Mouse (Mus musculus): ENCODE results near the gene H2-DMb1.
"Not testable (repeated sequence)": the region's sequence is repeated elsewhere in the genome, so short reads cannot be mapped to it uniquely, and the experiment has no call there.

Gene H2-DMb1

DNA sequence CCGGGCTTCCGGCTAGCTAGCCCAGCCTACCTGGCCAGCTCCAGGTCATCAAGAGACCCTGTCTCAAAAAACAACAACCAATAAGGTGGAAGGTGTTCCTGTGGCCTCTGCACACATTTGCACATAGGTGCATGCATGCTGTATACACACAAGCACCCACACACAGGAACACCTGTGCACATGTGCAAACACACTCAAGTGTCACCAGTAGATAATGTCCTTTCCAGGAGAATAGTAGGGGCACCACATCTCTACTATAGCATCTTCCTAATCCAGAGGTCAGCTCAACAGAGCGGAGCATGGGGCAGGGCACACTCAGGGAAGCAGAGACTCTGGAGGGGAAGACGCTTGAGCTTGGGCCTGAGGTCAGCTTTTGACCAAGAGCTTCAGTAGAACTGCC lies 8.7 kb upstream of the H2-DMb1 start:
- DNase-seq (ENCODE audit: low spot score in 2 of 2) = not testable (repeated sequence)

DNA sequence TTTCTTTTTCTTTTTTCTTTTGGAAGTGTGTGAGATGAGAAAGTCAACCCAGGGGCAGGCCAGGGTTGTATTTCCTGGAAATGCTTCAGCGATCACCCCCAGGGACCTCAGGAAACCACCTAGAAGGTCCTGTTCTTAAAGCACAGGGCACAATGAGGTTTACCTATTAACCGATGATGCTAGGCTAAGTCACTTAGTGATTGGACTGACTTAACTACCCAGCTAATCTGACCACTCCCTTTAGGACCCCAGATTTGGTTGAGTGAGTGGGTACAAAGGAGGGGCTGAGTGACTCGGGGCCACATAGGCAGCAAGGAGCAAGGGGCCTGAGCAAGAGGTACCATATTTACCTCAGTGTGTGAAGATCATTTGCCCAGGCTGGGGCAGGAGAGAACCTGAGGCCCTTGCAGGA lies 7.9 kb upstream of the H2-DMb1 start:
- DNase-seq (ENCODE audit: low spot score in 2 of 2) = peak in 1 of 2 experiments; percentile 45

DNA sequence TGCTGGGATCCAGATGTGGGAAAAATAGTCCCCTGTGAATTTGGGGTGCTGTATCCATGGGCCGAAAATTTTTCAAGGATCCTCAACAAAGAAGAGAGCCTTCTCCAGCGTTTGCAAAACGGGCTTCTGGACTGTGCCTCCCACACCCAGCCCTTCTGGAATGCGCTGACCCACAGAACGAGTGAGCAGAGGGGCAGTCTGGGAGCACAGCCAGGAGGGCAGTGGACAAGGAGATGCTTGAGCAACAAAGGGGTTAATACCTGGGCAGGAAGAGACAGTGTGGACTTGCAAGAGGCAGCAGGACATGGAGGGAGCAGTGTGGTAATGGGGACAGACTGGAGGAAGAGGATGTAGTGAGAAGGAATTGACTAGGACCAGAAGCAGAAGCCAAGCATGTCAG lies 2.7 kb downstream of the H2-DMb1 start:
- DNase-seq (ENCODE audit: low spot score in 2 of 2) = no peak

DNA sequence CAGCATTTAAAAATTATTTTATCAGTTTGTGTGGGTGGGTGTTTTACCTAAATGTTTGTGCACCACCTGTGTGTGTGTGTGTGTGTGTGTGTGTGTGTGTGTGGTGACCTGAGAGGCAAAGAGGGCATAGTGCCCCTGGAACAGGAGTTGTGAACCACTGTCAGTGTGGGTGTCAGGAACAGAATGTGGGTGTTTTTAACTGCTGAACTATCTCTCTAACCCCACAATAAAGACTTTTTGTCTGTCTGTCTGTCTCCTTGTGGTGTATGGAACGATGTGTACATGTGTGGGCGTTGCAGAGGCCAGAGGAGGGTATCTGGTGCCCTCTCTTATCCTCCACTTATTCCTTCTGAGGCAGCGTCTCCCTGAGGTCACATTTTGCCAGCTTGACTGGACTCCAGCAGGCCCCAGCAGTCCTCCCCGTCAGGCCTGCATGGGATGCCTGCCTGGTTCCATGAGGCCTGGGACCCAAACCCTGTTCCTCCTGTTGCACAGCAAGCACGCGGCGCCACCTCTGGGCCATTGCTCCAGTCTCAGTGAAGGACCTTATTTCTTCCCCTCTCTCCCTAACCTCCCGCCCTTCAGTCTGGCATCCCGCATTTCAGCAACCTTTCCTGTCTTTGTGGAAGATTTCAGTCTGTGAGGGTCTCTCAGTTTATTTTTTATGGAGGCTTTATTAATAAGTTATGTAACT lies 11.5 kb downstream of the H2-DMb1 start:
- DNase-seq (ENCODE audit: low spot score in 2 of 2) = peak; percentile 30 to 52

DNA sequence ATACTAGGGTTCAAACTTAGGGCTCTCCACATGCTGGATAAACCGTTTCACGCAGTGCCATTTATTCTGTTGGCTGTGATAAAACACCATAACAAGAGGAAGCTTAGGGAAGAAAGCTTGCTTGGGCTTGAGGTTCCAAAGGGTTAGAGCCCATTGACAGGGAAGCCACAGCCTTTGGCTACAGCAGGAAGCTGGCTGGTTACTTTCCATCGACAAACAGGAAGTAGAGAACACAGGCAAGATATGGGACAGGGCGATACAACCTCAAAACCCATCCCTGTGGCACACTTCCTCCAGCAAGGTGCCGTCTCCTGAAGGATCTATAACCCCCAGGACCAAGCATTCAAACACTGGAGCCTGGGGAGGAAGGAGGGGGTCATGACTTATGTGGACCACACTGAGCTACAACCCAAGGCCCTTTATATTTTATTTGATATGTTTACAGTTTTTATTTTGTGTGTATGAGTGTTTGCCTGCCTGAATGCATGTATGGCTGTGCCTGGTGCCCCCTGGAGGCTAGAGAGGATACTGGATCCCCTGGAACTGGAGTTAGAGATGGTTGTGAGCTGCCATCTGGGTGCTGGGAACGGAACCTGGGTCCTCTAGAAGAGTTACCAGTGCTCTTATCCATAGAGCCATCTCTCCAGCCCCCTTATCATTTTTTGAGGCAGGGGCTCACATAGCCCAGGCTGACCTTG lies 12.3 kb downstream of the H2-DMb1 start:
- no peak for DNase-seq (ENCODE audit: low spot score in 2 of 2)

DNA sequence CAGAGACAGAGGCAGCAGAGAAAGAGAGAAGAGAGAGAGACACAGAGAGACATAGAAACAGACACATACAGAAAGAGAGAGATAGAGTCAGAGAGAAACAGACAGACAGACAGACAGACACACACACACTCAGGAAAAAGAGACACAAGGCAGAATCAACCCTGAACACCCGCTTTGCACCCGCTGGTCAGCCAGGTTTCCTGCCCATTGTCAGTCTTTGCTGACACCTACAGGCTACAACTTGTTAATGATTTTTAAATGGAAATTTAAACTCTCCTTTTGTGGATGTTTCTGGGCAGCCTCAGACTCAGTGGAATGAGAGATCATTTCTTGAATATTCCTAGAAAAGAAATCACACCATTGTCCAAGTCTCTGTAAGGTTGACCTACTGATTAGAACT lies 16.4 kb downstream of the H2-DMb1 start:
- no peak for DNase-seq (ENCODE audit: low spot score in 2 of 2)

DNA sequence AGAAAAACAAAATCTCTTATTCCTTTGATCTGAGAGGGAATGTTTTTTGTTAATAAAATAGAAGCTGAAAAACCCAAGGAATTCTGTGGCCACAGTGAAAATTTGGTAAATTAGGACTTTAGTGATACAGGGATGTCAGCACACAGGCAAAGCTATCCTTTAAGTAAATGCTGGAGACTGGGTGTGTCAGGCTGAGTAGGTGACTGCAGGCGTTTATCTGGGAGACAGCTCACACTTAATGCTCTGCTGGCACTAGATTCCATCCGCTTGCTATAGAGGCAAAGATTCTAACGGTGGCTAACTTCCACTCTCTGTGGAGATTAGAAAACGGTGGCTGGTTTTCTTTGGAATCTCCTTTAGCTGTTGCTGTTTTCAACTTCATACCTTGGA lies 17.6 kb downstream of the H2-DMb1 start:
- DNase-seq (ENCODE audit: low spot score in 2 of 2) = no peak

DNA sequence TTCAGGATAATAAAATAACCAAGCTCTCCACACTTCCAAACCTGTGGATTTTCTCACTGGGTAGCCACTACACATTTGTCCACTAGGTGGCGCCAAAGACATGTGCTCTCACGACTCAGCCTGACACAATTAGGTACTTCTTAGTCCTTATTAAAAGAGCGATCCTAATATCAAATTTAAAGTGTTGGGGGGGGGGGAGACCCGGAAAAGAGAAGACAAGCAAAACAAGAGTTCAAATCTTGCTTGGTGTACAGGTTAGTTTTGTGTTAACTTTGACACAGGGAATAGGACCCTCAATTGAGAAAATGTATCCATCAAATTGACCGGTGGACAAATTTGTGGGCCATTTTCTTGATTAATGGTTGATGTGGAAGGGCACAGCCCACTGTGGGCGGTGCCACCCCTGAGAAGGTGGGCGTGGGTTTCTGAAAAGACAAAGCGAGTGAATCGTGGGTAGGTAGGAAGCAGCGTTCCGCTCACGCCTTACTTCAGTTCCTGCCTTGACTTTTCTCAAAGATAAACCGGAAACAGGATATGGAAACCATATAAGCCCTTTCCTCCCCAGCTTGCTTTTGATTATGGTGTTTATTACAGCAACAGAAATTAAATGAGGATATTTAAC lies 18.1 kb downstream of the H2-DMb1 start:
- peak; percentile 60 to 81 for DNase-seq (ENCODE audit: low spot score in 2 of 2)

DNA sequence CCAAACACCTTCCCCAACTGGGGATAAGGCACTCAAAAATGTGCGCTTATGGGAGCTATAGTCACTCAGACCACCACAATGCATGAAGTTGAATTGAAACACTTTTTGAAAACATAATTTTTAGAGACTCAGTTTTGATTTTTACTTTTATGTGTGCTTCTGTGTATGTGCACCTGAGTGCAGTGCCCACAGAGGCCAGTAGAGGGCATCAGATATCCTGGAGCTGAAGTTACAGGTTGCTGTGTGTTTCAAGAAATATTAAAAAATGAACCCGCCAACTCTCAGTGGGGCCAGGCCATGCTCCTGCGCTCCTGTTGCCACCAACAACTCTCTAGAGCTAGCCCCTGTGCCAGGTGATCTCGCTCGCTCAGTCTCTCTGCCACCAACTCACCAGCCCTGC lies 19.7 kb downstream of the H2-DMb1 start:
- no peak for DNase-seq (ENCODE audit: low spot score in 2 of 2)

DNA sequence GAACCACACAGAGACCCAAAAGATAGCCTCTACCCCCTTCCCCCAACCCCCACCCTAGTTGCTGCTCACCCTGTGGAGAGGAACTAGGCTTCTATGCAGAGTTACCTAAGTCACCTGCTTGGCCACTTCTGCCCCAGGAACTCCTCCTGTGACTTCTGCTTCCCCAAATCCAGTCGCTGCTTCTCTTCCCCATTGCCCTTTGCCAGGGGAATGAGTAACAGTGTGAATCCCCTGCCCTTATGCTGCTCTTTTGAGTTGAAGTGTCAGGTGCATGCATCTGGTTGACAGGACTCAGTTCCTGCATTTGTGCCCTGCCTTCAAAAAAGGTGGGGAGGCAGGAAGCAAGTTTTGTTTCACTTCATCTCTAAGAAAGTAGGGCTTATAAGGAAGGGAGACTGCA lies 21.2 kb downstream of the H2-DMb1 start:
- DNase-seq (ENCODE audit: low spot score in 2 of 2) = no peak

DNA sequence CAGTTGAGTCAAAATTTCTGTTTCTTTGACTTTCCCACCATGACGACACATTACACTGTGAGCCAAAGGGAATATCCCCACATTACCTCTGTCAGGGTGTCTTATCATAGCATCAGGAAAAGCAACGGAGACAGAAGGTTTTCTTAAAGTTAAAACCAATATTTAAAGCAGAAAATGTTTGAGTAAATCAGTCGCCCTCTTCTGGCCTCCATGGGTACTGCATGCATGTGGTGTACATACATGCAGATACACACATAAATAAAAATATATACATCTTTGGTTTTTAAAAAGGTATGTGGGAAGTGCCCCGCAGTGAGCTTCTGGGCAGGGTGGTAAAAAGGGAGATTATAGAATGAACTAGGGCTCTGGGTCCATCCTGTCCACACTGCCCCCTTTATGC lies 24.3 kb downstream of the H2-DMb1 start:
- DNase-seq (ENCODE audit: low spot score in 2 of 2) = no peak

DNA sequence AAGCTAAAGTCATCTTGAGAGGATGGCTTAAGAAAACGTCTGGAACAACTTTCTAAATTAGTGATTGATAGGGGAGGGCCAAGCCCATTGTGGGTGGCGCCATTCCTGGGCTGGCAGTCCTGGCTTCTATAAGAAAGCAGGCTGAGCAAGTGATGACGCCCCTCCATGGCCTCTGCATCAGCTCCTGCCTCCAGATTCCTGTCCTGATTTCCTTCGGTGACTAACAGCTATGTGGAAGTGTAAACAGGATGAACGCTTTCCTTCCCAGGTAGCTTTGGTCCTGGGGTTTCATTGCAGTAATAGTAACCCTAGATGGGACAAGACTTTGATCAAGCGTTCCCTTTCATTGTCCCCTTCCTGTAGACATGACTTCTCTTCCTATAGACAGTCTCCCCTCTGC lies 26.1 kb downstream of the H2-DMb1 start:
- DNase-seq (ENCODE audit: low spot score in 2 of 2) = no peak

DNA sequence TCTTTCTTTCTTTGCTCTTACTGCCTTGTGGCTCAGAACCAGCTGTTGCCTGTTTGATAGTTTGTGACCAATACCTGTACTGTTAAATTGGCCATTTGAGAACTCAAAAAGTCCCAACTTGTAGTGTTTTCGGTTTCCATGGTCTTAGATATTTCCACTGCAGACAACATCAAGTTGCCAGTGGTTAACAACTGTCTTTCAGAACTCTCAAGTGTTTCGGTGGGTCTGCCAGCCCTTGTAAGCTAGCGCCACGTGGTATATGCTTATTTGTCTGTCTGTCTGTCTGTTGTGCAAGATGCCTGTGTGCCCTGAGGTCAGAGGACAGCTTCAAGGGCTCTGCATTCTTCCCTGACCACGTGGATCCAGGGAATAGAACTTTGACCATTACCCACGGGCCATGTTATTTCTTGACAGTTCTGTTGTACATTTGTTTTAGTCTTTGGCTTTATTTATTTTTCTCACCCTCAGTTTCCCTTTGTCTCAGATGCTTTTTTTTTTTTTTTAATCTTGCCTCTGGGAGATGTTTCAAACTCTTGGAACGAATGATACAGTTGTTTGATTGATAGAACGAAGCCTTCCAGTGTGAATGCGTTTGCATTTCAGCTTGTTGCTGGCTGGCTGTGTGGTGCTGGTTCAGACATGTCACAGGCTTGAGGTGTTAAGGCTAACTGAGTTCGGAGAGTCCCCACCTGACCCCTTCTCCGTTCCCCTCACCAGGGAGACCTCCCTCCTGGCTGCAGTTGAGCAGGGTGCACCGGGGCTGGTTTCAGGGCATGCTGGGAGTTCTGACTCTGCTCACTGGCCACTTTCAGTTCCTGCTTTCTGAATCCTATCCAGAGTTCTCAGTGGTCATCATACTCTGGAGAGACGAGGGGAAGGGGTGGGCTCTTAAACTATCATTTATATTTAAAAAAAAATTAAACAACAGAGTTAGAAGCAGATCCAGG lies 27.3 kb downstream of the H2-DMb1 start:
- no peak for DNase-seq (ENCODE audit: low spot score in 2 of 2)

DNA sequence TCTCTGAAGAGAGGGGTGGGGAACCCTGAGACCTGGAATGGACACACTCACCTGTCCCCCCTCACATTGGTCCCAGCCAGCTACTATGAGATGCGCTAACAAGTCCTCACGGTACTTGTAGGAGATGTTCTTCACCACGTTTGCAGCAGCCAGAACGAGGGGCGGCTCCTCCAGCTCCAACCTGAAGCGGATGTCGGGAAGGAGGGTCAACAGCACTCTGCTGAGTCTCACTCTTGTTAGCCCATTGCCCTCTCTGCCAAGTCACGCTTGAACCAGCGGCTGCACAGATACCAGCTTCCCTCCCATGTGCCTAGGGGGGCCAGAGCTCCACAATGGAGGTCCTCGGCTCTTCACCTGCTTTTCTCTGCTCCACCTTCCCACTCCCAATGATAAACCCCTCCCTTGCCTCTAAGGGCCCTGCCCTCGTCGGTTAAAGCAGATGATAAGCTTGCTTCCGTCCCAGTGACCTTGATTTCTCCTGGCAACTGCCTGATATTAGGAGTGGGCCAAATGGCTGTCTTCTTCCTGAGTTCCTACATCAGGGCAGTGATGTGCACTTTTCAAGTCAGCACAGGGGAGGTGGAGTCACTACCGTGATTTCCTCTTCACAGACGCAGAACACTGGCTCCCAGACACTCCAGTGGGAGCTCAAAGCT lies 30.8 kb downstream of the H2-DMb1 start:
- DNase-seq (ENCODE audit: low spot score in 2 of 2) = no peak

DNA sequence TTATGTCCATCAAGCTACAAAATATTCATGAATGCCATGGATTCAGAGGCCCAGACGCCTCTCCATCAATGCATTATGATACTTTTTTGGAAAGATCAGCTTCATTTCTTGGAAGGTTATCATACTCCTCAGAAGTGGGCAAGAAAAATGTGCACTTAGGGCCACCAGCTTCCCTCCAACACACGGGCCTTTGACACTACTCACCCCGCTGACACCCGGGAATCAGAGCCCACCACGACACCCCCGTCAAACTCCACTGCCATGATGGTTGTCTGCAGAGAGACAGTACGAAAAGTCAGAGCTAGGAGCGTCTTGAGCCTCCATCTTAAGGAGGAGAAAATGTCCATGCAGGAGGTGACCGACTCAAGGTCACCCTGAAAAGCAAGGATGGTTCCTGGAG lies 32.7 kb downstream of the H2-DMb1 start:
- DNase-seq (ENCODE audit: low spot score in 2 of 2) = no peak

DNA sequence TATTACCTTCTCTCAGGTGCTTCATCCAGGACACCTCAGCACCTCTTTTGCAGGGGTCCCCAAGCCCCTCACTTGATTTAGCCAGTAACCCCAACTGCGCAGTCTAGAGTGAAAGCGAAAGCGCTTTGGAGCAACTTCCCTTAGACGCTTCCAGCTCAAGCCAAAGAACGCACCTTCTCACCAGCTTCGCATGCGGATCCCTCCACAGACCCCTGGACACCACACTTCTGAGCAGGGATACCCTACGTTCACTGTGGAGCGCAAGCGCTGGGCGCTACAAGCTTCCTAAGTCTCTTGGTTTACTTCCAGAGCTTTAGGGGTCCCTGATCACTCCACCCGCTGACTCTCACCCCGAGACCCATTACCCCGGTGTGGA lies 34.0 kb downstream of the H2-DMb1 start:
- no peak for DNase-seq (ENCODE audit: low spot score in 2 of 2)

DNA sequence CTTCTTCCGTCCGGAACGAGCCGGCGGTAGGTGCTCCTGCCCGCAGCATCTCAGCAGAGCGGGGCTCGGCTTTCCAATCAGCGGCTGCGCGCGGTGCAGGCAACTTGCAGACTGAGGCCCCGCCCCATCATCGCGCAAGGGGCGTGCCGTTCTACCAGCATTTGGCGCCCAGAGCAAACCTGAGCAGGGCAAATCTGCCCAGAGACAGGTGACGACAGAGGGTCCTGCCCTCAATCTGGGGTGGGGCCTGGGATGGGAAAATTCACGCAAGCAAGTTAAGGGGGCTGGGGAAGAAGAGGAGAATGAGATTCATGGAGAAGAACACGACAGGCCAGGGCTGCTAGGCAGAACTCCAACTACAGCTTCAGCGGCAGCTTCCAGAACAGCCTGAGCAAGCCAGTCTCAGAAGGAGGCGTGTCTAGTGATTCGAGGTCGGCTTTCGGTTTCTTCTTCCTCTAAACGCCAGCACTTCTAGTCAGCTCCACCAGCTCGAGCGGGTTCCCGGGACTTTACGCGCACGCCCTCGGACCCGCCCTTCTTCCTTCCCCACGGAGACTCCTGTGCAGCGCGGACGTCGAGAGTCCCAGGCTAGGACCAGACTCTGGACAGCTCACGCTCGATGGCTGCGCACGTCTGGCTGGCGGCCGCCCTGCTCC lies 34.5 kb downstream of the H2-DMb1 start, which contains the start of the genes Tap1 and Psmb9:
Tap1 (plus strand) TSS at position 293 of the 656 bp plus-strand sequence.
Psmb9 (minus strand) TSS at position 504 of the 656 bp plus-strand sequence.
- DNase-seq (ENCODE audit: low spot score in 2 of 2) = peak; percentile 96 to 98

DNA sequence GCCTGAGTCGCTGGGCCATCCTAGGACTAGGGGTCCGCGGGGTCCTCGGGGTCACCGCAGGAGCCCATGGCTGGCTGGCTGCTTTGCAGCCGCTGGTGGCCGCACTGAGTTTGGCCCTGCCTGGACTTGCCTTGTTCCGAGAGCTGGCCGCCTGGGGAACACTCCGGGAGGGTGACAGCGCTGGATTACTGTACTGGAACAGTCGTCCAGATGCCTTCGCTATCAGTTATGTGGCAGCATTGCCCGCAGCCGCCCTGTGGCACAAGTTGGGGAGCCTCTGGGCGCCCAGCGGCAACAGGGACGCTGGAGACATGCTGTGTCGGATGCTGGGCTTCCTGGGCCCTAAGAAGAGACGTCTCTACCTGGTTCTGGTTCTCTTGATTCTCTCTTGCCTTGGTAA lies 35.1 kb downstream of the H2-DMb1 start:
- DNase-seq (ENCODE audit: low spot score in 2 of 2) = no peak

DNA sequence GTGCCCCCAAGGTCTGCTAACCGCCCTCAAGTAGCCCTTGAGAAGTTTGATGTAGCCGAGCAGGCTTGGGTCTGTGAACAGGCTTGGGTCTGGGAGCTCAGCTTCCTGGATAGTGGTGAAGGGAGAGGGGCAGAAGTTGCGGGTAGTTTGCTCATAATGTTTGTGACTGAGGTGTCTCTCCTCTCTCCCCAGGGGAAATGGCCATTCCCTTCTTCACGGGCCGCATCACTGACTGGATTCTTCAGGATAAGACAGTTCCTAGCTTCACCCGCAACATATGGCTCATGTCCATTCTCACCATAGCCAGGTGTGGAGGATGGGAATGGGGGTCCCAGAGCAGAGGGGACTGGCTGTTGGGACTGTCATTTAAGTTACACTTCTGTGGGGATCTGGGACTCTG lies 36.1 kb downstream of the H2-DMb1 start:
- no peak for DNase-seq (ENCODE audit: low spot score in 2 of 2)

DNA sequence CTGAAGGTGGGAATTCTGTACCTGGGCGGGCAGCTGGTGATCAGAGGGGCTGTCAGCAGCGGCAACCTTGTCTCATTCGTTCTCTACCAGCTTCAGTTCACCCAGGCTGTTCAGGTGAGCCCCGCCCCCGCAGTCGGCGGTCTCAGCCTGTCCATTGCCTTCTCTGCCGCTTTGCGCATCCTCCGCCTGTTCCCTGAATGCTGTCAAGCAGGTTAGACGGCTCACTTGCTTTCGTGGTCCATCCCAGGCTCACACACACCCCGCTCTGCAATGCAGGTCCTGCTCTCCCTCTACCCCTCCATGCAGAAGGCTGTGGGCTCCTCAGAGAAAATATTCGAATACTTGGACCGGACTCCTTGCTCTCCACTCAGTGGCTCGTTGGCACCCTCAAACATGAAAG lies 40.0 kb downstream of the H2-DMb1 start:
- DNase-seq (ENCODE audit: low spot score in 2 of 2) = no peak

DNA sequence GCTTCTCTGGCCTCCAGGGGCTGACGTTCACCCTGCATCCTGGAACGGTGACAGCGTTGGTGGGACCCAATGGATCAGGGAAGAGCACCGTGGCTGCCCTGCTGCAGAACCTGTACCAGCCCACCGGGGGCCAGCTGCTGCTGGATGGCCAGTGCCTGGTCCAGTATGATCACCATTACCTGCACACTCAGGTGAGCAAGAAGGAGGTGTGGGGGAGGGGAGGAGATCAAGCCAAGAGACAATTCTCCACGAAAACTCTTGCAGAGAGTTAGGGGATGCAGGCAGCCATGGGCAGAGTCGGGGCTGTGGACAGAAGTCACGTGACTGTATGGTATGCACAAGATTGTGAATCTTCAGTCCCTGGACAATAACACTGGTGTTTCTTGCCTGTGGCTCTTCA lies 40.6 kb downstream of the H2-DMb1 start:
- DNase-seq (ENCODE audit: low spot score in 2 of 2) = no peak
